Mouse (Mus musculus) brain, embryonic 14.5 days (tissue): ENCODE results near the gene Car10.

Source experiments
- CTCF ChIP-seq: fragments of 200-500 bp; IDR thresholded peaks from 2 replicates; pipeline ENCODE4 v1.5.1; 2012; ENCODE audit warnings: inconsistent platforms, mild to moderate bottlenecking, moderate library complexity, borderline replicate concordance; ENCODE audit not compliant: insufficient read depth, insufficient read length; ENCODE audit errors: extremely low read depth
- POLR2A ChIP-seq: fragments of 200-500 bp; IDR thresholded peaks from 2 replicates; pipeline ENCODE4 v1.6.1; 2012; ENCODE audit warnings: mild to moderate bottlenecking, inconsistent platforms, borderline replicate concordance; ENCODE audit not compliant: poor library complexity, insufficient read depth, insufficient read length, severe bottlenecking; ENCODE audit errors: extremely low read depth

- TF ChIP-seq CTCF: no peak
- no peak for TF ChIP-seq POLR2A
Measured at GRCm38 (mm10) chr11:93646216-93646615, 548.4 kb downstream of the Car10 start.
